Mouse (Mus musculus): ENCODE data around the gene Scd4.

DNA sequence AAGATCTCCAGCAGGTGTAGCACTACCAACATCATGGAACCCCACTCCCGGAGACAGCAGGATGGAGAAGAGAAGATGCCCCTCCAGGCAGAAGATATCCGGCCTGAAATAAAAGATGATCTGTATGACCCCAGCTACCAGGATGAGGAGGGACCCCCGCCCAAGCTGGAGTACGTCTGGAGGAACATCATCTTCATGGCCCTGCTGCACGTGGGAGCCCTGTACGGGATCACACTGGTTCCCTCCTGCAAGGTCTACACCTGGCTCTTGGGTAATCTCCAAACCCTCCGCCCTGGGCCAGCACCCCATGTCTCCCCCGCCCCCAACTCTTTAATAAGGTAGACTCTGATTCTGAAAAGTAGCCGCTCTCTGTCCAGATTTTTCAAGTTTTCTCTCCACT lies 1.1 kb downstream of the Scd4 start:
- TF ChIP-seq CTCF (IDR thresholded peaks at IDR 0.05; ENCODE audit: low read depth, low read length) (no peak), GATA1 (IDR thresholded peaks at IDR 0.05; ENCODE audit: borderline replicate concordance, low read length) (no peak), TAL1 (conservative IDR thresholded peaks at IDR 0.05; ENCODE audit: low read depth, low read length) (no peak)
